Mouse (Mus musculus) spleen, adult 18-20 months (tissue): ENCODE results near the gene Map1lc3b.

Experiments used
- DNase-seq, 2 experiments: peaks; one replicate each; pipeline ENCODE4 v3.0.0; 2022; ENCODE audit warnings: mixed read lengths in 2 of 2

Gene Map1lc3b

GRCm38 (mm10) chr8:121613419-121613818 lies 23.3 kb downstream of the Map1lc3b start:
- DNase-seq = no peak

GRCm38 (mm10) chr8:121619401-121619995 lies 29.3 kb downstream of the Map1lc3b start:
- no peak for DNase-seq

GRCm38 (mm10) chr8:121620801-121621516 lies 30.8 kb downstream of the Map1lc3b start:
- DNase-seq = no peak

GRCm38 (mm10) chr8:121621879-121622278 lies 31.7 kb downstream of the Map1lc3b start:
- no peak for DNase-seq

- no peak for DNase-seq
Observed at GRCm38 (mm10) chr8:121623043-121623442, 32.9 kb downstream of the Map1lc3b start.

- no peak for DNase-seq
Observed at GRCm38 (mm10) chr8:121628681-121629080, 38.5 kb downstream of the Map1lc3b start.

- DNase-seq = no peak
Observed at GRCm38 (mm10) chr8:121631645-121632071, 41.5 kb downstream of the Map1lc3b start.

GRCm38 (mm10) chr8:121632401-121632800 lies 42.2 kb downstream of the Map1lc3b start:
- no peak for DNase-seq

- no peak for DNase-seq
Observed at GRCm38 (mm10) chr8:121635534-121635933, 45.4 kb downstream of the Map1lc3b start.

GRCm38 (mm10) chr8:121636180-121636579 lies 46.0 kb downstream of the Map1lc3b start:
- DNase-seq = no peak

GRCm38 (mm10) chr8:121642804-121643203 lies 52.6 kb downstream of the Map1lc3b start:
- DNase-seq = no peak

- DNase-seq = no peak
Observed at GRCm38 (mm10) chr8:121643384-121643783, 53.2 kb downstream of the Map1lc3b start.

GRCm38 (mm10) chr8:121647511-121648215 lies 57.5 kb downstream of the Map1lc3b start:
- DNase-seq = no peak
